Mouse (Mus musculus) induced T-regulatory cell, adult 2 months (primary cell): ENCODE data around the gene Grk6.

Experiments
- DNase-seq: peaks from one replicate; pipeline ENCODE4 v3.0.0-alpha.2; 2012; ENCODE audit warnings: low read depth

Gene Grk6

GRCm38 (mm10) chr13:55444937-55445315 lies at the start of gene Grk6:
Gene Grk6 (plus strand): TSS chr13:55445072.
- DNase-seq: peak; percentile 100

- DNase-seq: no peak
These were observed 46.8 kb upstream of the Grk6 start, which contains the start of gene Slc34a1 for GRCm38 (mm10) chr13:55398088-55398487. Gene Slc34a1 (plus strand): TSS chr13:55398187.

- DNase-seq: no peak
These were observed 45.4 kb upstream of the Grk6 start for GRCm38 (mm10) chr13:55399300-55400038.

GRCm38 (mm10) chr13:55400039-55400346 lies 44.9 kb upstream of the Grk6 start:
- no peak for DNase-seq

GRCm38 (mm10) chr13:55403266-55403665 lies 41.6 kb upstream of the Grk6 start:
- no peak for DNase-seq

GRCm38 (mm10) chr13:55403935-55404852 lies 40.7 kb upstream of the Grk6 start:
- DNase-seq: peak; percentile 36

GRCm38 (mm10) chr13:55404853-55405782 lies 39.8 kb upstream of the Grk6 start:
- DNase-seq: peak; percentile 93

- DNase-seq: no peak
These were observed 39.0 kb upstream of the Grk6 start for GRCm38 (mm10) chr13:55405783-55406390.

GRCm38 (mm10) chr13:55407341-55407740 lies 37.5 kb upstream of the Grk6 start:
- no peak for DNase-seq

- no peak for DNase-seq
These were observed 36.2 kb upstream of the Grk6 start for GRCm38 (mm10) chr13:55408546-55409120.

GRCm38 (mm10) chr13:55411826-55412225 lies 33.0 kb upstream of the Grk6 start:
- no peak for DNase-seq

GRCm38 (mm10) chr13:55412643-55413307 lies 32.1 kb upstream of the Grk6 start:
- no peak for DNase-seq

GRCm38 (mm10) chr13:55413333-55413732 lies 31.5 kb upstream of the Grk6 start:
- DNase-seq: no peak

GRCm38 (mm10) chr13:55414743-55415380 lies 30.0 kb upstream of the Grk6 start, which contains the start of gene Pfn3:
Gene Pfn3 (minus strand): TSS chr13:55415232.
- no peak for DNase-seq

GRCm38 (mm10) chr13:55418004-55418403 lies 26.9 kb upstream of the Grk6 start:
- DNase-seq: peak; percentile 93

- no peak for DNase-seq
These were observed 25.7 kb upstream of the Grk6 start for GRCm38 (mm10) chr13:55419142-55419541.

GRCm38 (mm10) chr13:55420018-55420932 lies 24.6 kb upstream of the Grk6 start:
- DNase-seq: peak; percentile 49

GRCm38 (mm10) chr13:55420933-55421800 lies 23.7 kb upstream of the Grk6 start:
- peak; percentile 86 for DNase-seq
